Mouse (Mus musculus) kidney, adult 2 months (tissue): ENCODE results near the gene Ptpn14. TPM values are rescaled to one million over a fixed set of nuclear protein-coding genes. Genes with fewer than 3 reads are reported as not detected.

Experiments used
- DNase-seq: peaks from one replicate; pipeline ENCODE4 v3.0.0; 2021
- H3K27ac ChIP-seq: fragments of 200-500 bp; 2 replicates; pipeline ENCODE4 v1.5.1; 2012; ENCODE audit warnings: low read depth, low read length, control low read depth, inconsistent platforms; ENCODE audit not compliant: insufficient read depth
- H3K27me3 ChIP-seq: fragments of 200-500 bp; replicated peaks from 2 replicates; pipeline ENCODE4 v1.6.1; 2012; ENCODE audit warnings: mild to moderate bottlenecking, moderate library complexity, low read length, inconsistent platforms; ENCODE audit not compliant: control insufficient read depth, insufficient read depth
- H3K36me3 ChIP-seq: fragments of 200-500 bp; 2 replicates; pipeline ENCODE4 v1.6.1; 2012; ENCODE audit warnings: mild to moderate bottlenecking, moderate library complexity, low read length, inconsistent platforms; ENCODE audit not compliant: control insufficient read depth, insufficient read depth
- H3K4me1 ChIP-seq: fragments of 200-500 bp; 2 replicates; pipeline ENCODE4 v1.6.1; 2011; ENCODE audit warnings: low read length; ENCODE audit not compliant: control insufficient read depth, insufficient read depth
- H3K4me3 ChIP-seq: fragments of 200-500 bp; 2 replicates; pipeline ENCODE4 v1.5.1; 2011; ENCODE audit warnings: mild to moderate bottlenecking, low read depth, low read length, control low read depth; ENCODE audit not compliant: insufficient read depth
- CTCF ChIP-seq: fragments of 200-500 bp; conservative IDR thresholded peaks from 2 replicates; pipeline ENCODE4 v1.5.1; 2011; ENCODE audit warnings: low read depth, mild to moderate bottlenecking, control low read depth, low read length, moderate library complexity, mixed read lengths; ENCODE audit not compliant: insufficient read depth, insufficient read length
- POLR2A ChIP-seq: fragments of 200-500 bp; IDR thresholded peaks from one replicate; pipeline ENCODE4 v1.6.1; 2011; ENCODE audit warnings: low read depth, low read length, control low read depth
- WGBS: fragments of 180-500 bp; shearing (Covaris S2); methylation state at CpG from one replicate; pipeline ENCODE4 v1.1.7; 2018; 5-methylcytosine and 5-hydroxymethylcytosine counted together
- polyA plus RNA-seq: library from polyadenylated mRNA; depleted of rRNA; stranded (reverse); fragments of >200 nt; gene quantifications from 2 replicates; pipeline ENCODE4 v1.2.3, GENCODE M21; 2012

The Ptpn14 gene
- polyA plus RNA-seq, 1 experiment = 11.2 TPM

GRCm38 (mm10) chr1:189870539-189870938 lies 142.5 kb downstream of the Ptpn14 start:
- no peaks in the 10 kb centered on the region for H3K27me3 ChIP-seq
- peaks cover 9% of the 10 kb centered on the region for H3K4me1 ChIP-seq
- WGBS = 86% methylated on average over 8 of the region's 8 CpGs
- no peak; the same call in 1 of the 2 replicates for TF ChIP-seq CTCF
- no peak for TF ChIP-seq POLR2A
- no peak overlapping the region for H3K27ac ChIP-seq
- no peak for DNase-seq
- H3K4me3 ChIP-seq = no peak overlapping the region
- H3K36me3 ChIP-seq = no peaks in the 10 kb centered on the region

GRCm38 (mm10) chr1:189871625-189872024 lies 143.6 kb downstream of the Ptpn14 start:
- Histone ChIP-seq H3K4me3 (no peak overlapping the region), H3K27me3 (no peaks in the 10 kb centered on the region), H3K36me3 (no peaks in the 10 kb centered on the region), H3K4me1 (peaks cover 18% of the 10 kb centered on the region), H3K27ac (no peak overlapping the region)
- 74% methylated on average over 8 of the region's 8 CpGs for WGBS
- DNase-seq = no peak
- TF ChIP-seq POLR2A (no peak), CTCF (no peak)

GRCm38 (mm10) chr1:189872050-189872449 lies 144.0 kb downstream of the Ptpn14 start:
- H3K27me3 ChIP-seq = no peaks in the 10 kb centered on the region
- DNase-seq = peak; percentile 27
- H3K4me3 ChIP-seq = no peak overlapping the region
- no peaks in the 10 kb centered on the region for H3K36me3 ChIP-seq
- WGBS = 55% methylated on average over 4 of the region's 4 CpGs
- TF ChIP-seq CTCF = no peak
- no peak for TF ChIP-seq POLR2A
- peaks cover 18% of the 10 kb centered on the region for H3K4me1 ChIP-seq
- no peak overlapping the region for H3K27ac ChIP-seq

- Histone ChIP-seq H3K4me1 (peaks cover 18% of the 10 kb centered on the region), H3K27me3 (no peaks in the 10 kb centered on the region), H3K36me3 (no peaks in the 10 kb centered on the region), H3K4me3 (no peak overlapping the region), H3K27ac (no peak overlapping the region)
- TF ChIP-seq POLR2A (no peak), CTCF (no peak)
- DNase-seq = no peak
- WGBS = 72% methylated on average over 8 of the region's 8 CpGs
These were observed 145.5 kb downstream of the Ptpn14 start for GRCm38 (mm10) chr1:189873591-189873990.

- no peak overlapping the region for H3K4me3 ChIP-seq
These were observed 147.4 kb downstream of the Ptpn14 start for GRCm38 (mm10) chr1:189875439-189875861.

GRCm38 (mm10) chr1:189876162-189876561 lies 148.1 kb downstream of the Ptpn14 start:
- no peak for TF ChIP-seq CTCF
- no peak for TF ChIP-seq POLR2A
- H3K4me3 ChIP-seq = no peak overlapping the region
- H3K27me3 ChIP-seq = no peaks in the 10 kb centered on the region

More at GRCm38 (mm10) chr1:189875439-189875861, 147.4 kb downstream of the Ptpn14 start:
- peak; percentile 73 for DNase-seq
- WGBS = 24% methylated on average over 6 of the region's 6 CpGs
- Histone ChIP-seq H3K36me3 (no peaks in the 10 kb centered on the region), H3K4me1 (peaks cover 22% of the 10 kb centered on the region), H3K27me3 (no peaks in the 10 kb centered on the region), H3K27ac (peak overlapping the region; percentile 6; the same call in 1 of the 2 replicates)
- no peak for TF ChIP-seq POLR2A
- TF ChIP-seq CTCF = no peak

GRCm38 (mm10) chr1:189879212-189879611 lies 151.1 kb downstream of the Ptpn14 start:
- H3K36me3 ChIP-seq = no peaks in the 10 kb centered on the region
- H3K4me1 ChIP-seq = peaks cover 27% of the 10 kb centered on the region
- H3K27ac ChIP-seq = no peak overlapping the region
- no peak overlapping the region for H3K4me3 ChIP-seq
- no peaks in the 10 kb centered on the region for H3K27me3 ChIP-seq
- no peak for DNase-seq
- TF ChIP-seq CTCF (no peak), POLR2A (no peak)
- 45% methylated on average over 2 of the region's 2 CpGs for WGBS

More at GRCm38 (mm10) chr1:189876162-189876561, 148.1 kb downstream of the Ptpn14 start:
- WGBS = 46% methylated on average over 8 of the region's 8 CpGs
- Histone ChIP-seq H3K4me1 (peaks cover 27% of the 10 kb centered on the region), H3K27ac (peak overlapping the region; percentile 13; the same call in 1 of the 2 replicates), H3K36me3 (no peaks in the 10 kb centered on the region)
- DNase-seq = peak; percentile 38
